Mouse (Mus musculus) forebrain, postnatal 0 days (tissue): ENCODE results near the gene Rps6ka1. TPM values are rescaled to one million over a fixed set of nuclear protein-coding genes. Genes with fewer than 3 reads are reported as not detected.
"Not testable (repeated sequence)": the region's sequence is repeated elsewhere in the genome, so short reads cannot be mapped to it uniquely, and the experiment has no call there.

Source experiments
- ATAC-seq: fragments of 200-750 bp; cut with Nextera tagmentation; 2 replicates; pipeline ENCODE4 v1.8.0; 2017; ENCODE audit warnings: mild to moderate bottlenecking, moderate library complexity
- DNase-seq: peaks from one replicate; pipeline ENCODE4 v3.0.0-alpha.2; 2015
- H3K27ac ChIP-seq: fragments of 300-500 bp; sonication (generic); 2 replicates; pipeline ENCODE4 v1.5.1; 2014; ENCODE audit warnings: low read depth, mild to moderate bottlenecking, antibody characterized with exemption, low read length, moderate library complexity, mixed read lengths
- H3K27me3 ChIP-seq: fragments of 300-500 bp; sonication (generic); 2 replicates; pipeline ENCODE4 v1.6.1; 2014; ENCODE audit warnings: mild to moderate bottlenecking, low read length, mixed read lengths; ENCODE audit not compliant: insufficient read depth
- H3K36me3 ChIP-seq: fragments of 300-500 bp; sonication (generic); 2 replicates; pipeline ENCODE4 v1.6.1; 2014; ENCODE audit warnings: mild to moderate bottlenecking, moderate library complexity; ENCODE audit not compliant: insufficient read depth
- H3K4me1 ChIP-seq: fragments of 300-500 bp; sonication (generic); 2 replicates; pipeline ENCODE4 v1.6.1; 2014; ENCODE audit warnings: antibody characterized with exemption; ENCODE audit not compliant: insufficient read depth
- H3K4me2 ChIP-seq: fragments of 300-500 bp; sonication (generic); 2 replicates; pipeline ENCODE4 v1.6.1; 2014; ENCODE audit warnings: low read depth, mild to moderate bottlenecking, moderate library complexity
- H3K4me3 ChIP-seq: fragments of 300-500 bp; sonication (generic); 2 replicates; pipeline ENCODE4 v1.5.1; 2014; ENCODE audit warnings: low read depth, low read length, mixed read lengths
- H3K9ac ChIP-seq: fragments of 300-500 bp; sonication (generic); 2 replicates; pipeline ENCODE4 v1.6.1; 2014; ENCODE audit warnings: mild to moderate bottlenecking
- H3K9me3 ChIP-seq: fragments of 300-500 bp; sonication (generic); 2 replicates; pipeline ENCODE4 v1.6.1; 2016; ENCODE audit warnings: low read length
- CTCF ChIP-seq: sonication (generic); IDR thresholded peaks from 2 replicates; pipeline ENCODE4 v1.5.1; 2016; ENCODE audit warnings: antibody characterized with exemption, control low read depth, low read depth
- WGBS: fragments of 180-500 bp; shearing (Covaris S2); extraction: QIAGEN DNeasy Blood & Tissue Kit; methylation state at CpG from one replicate; pipeline ENCODE4 v1.1.7; 2014; 5-methylcytosine and 5-hydroxymethylcytosine counted together
- polyA plus RNA-seq: library from polyadenylated mRNA; unstranded; fragments of >200 nt; fragmentation: Nextera tagmentation; extraction: Ambion mirVana; gene quantifications from 2 replicates; pipeline ENCODE4 v1.2.1, GENCODE M21; 2015
- total RNA-seq: library from RNA; depleted of rRNA; stranded (reverse); fragments of >200 nt; gene quantifications from 2 replicates; pipeline ENCODE4 v1.2.3, GENCODE M21; 2014

Gene Rps6ka1
- total and polyA plus RNA-seq, 2 experiments from 2014 or later: 19.4 to 21.4 TPM

DNA sequence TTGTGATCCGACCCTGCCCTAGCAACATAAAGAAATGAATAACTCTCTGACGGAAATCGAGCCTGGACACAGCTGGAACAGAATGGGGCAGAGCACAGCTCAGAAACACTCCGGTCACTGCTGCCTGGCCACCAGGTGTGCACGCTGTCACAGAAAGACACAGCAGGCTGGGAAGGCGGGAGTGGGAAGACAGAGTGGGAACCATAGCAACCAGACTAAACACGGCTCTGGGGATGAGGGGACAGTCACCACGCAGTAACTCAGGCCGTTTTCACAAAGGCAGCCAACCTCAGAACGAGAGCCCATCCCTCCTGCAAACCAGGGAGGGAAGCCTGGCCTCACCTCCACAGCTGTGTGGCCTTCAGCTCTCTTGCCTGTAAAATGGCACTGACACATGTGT, 34.0 kb downstream of the Rps6ka1 start:
- H3K9me3 ChIP-seq: no peaks in the 10 kb centered on the region
- WGBS: 49% methylated on average over 10 of the region's 10 CpGs
- H3K27ac ChIP-seq: no peak overlapping the region
- no peak overlapping the region for H3K9ac ChIP-seq
- no peaks in the 10 kb centered on the region for H3K27me3 ChIP-seq
- no peaks in the 10 kb centered on the region for H3K4me1 ChIP-seq
- DNase-seq (no peak), ATAC-seq (0 out of 2 replicates have a peak, but pooled peaks have one; percentile 47)
- H3K4me2 ChIP-seq: no peak overlapping the region
- H3K36me3 ChIP-seq: peaks cover 5% of the 10 kb centered on the region; the same call in 1 of the 2 replicates
- H3K4me3 ChIP-seq: no peak overlapping the region
- no peak for TF ChIP-seq CTCF

DNA sequence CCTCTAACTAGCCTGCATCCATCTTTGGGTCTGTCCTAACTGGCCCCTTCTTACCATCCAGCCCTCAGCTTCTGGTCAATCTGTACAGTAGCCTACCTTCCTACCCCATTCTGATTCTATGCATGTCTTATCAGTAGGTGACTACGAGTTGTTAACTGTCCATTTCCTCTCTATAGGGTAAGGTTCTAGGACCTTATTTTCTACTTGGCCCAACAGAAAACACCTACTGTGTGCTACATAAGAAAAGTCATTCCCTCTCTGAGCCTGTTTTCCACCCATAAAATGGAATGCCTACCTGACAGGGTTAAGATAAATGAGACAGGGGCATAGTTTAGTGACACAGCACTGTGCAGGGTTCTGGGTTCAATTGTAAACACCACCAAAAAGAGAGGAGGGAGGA, 41.0 kb downstream of the Rps6ka1 start:
- H3K27ac ChIP-seq: no peak overlapping the region
- DNase-seq: no peak
- no peak overlapping the region for H3K4me2 ChIP-seq
- peaks cover 5% of the 10 kb centered on the region; the same call in 1 of the 2 replicates for H3K36me3 ChIP-seq
- ATAC-seq: no peak
- no peaks in the 10 kb centered on the region for H3K9me3 ChIP-seq
- H3K4me1 ChIP-seq: no peaks in the 10 kb centered on the region
- no peak for TF ChIP-seq CTCF
- no peak overlapping the region for H3K4me3 ChIP-seq
- H3K9ac ChIP-seq: no peak overlapping the region
- no peaks in the 10 kb centered on the region for H3K27me3 ChIP-seq
- 91% methylated on average over 1 of the region's 1 CpGs for WGBS

DNA sequence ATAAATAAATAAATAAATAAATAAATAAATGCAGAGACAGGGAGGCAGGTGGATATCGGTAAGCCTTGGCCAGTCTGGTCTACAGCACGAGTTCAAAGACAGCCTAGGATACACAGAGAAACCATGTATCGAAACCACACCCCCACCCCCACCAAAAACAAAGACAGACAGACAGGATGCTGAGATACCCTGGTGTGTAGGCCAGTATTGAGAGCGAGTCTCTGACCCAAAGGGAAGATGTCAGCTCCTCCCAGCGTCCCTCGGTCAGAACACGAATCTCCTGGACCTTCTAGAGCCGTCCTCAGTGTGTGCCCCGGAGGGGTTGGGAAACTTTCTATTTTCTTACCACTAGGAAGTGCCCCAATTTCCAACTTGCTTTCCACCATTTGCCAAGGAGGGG, 42.5 kb downstream of the Rps6ka1 start:
- DNase-seq (no peak), ATAC-seq (no peak)
- H3K27me3 ChIP-seq: no peaks in the 10 kb centered on the region
- H3K9ac ChIP-seq: no peak overlapping the region
- 93% methylated on average over 9 of the region's 9 CpGs for WGBS
- H3K4me1 ChIP-seq: no peaks in the 10 kb centered on the region
- H3K9me3 ChIP-seq: no peaks in the 10 kb centered on the region
- H3K27ac ChIP-seq: no peak overlapping the region
- no peaks in the 10 kb centered on the region for H3K36me3 ChIP-seq
- no peak for TF ChIP-seq CTCF
- H3K4me2 ChIP-seq: no peak overlapping the region
- no peak overlapping the region for H3K4me3 ChIP-seq

DNA sequence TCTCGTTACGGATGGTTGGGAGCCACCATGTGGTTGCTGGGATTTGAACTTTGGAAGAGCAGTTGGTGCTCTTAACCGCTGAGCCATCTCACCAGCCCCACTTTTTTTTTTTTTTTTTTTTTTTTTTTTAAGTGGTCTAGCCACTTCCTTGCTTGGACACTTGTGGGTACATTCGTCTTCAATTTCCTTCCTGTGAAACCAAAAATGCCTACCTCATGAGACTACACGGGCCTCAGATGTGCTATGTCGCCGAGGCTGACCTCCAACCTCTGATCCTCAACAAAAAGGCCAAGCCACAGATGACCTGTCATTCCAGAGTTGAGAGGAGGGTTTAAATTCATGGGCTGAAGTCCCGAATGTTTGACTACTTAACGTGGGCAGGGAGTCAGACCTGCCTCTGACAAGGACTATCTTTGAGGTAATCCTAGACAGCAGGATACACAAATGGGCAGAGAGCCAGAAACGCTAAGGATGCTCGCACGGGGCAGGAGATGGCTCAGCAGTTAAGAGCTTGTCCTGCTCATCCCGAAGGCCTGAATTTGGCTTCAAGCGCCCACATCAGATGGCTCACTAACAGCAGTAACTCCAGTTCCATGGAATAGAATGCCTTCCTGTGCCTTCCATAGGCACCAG, 43.3 kb downstream of the Rps6ka1 start:
- 85% methylated on average over 14 of the region's 14 CpGs for WGBS
- H3K27ac ChIP-seq: no peak overlapping the region
- H3K4me1 ChIP-seq: no peaks in the 10 kb centered on the region
- H3K4me2 ChIP-seq: no peak overlapping the region
- H3K9me3 ChIP-seq: no peaks in the 10 kb centered on the region
- H3K27me3 ChIP-seq: no peaks in the 10 kb centered on the region
- DNase-seq (no peak), ATAC-seq (no peak)
- H3K9ac ChIP-seq: no peak overlapping the region
- no peaks in the 10 kb centered on the region for H3K36me3 ChIP-seq
- H3K4me3 ChIP-seq: no peak overlapping the region
- no peak for TF ChIP-seq CTCF

DNA sequence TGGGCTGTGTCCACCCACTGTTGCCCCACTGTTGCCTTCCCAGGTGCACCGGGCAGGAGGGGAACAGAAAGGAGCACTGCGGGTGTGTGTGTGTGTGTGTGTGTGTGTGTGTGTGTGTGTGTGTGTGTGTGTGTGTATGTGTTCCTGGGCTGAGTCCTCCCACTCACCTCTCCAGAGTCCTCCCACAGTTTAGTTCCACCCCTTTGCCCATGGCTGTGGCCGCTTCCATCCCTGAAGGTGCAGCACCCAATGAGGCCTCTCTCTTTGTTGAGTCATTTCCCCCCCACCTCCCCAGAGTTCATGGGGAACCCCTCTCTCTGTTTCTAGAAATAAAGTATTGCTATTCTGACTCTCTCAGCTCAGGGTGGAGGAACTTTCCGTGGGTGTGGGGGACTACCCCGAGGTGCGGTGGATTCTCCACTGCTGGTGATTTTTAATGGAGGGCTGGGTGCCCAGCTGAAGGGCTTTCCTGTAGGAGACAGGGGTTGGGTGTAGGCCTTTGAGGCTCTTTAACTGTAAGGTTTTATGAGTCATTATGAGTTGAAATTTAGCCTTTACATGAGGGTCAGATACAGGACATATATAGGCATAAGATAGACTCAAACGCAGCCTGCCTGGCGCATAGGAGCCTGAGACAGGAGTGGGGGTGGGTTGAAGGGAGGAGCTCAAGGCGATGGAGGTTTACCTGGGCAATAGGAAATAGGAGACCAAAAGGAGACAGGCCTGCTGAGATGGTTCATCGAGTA, 44.4 kb downstream of the Rps6ka1 start:
- WGBS: 94% methylated on average over 10 of the region's 10 CpGs
- ATAC-seq: no peak
- Histone ChIP-seq H3K9ac (no peak overlapping the region), H3K9me3 (no peaks in the 10 kb centered on the region), H3K4me2 (no peak overlapping the region), H3K4me3 (no peak overlapping the region), H3K27me3 (no peaks in the 10 kb centered on the region), H3K36me3 (no peaks in the 10 kb centered on the region), H3K27ac (no peak overlapping the region), H3K4me1 (no peaks in the 10 kb centered on the region)
- no peak for TF ChIP-seq CTCF
- DNase-seq: no peak

DNA sequence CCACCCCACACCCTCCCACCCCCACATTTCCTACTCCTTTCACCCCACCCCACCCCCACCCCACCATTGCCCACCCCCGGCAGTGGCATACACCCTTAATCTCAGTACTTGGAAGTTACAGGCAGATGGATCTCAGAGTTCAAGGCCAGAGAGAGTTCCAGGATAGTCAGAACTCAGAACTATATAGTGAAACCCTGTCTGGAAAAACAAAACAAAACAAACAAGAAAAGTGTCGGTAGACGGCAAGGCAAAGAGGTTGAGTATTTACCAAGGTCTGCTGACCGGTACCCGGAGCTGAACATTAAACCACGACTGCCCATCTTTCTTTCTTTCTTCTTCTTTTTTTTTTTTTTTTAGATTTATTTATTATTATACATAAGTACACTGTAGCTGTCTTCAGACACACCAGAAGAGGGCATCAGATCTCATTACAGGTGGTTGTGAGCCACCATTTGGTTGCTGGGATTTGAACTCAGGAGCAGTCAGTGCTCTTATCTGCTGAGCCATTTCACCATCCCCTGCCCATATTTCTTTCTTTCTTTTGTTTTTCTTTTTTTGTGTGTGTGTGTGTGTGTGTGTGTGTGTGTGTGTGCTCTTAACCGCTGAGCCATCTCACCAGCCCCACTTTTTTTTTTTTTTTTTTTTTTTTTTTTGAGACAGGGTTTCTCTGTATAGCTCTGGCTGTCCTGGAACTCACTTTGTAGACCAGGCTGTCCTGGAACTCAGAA, 45.7 kb downstream of the Rps6ka1 start:
- not testable (repeated sequence) for H3K27ac ChIP-seq, ATAC-seq, H3K36me3 ChIP-seq, H3K4me3 ChIP-seq, DNase-seq, H3K9ac ChIP-seq, H3K4me2 ChIP-seq, H3K9me3 ChIP-seq, H3K27me3 ChIP-seq, H3K4me1 ChIP-seq
- 91% methylated on average over 7 of the region's 7 CpGs for WGBS

- Histone ChIP-seq H3K4me1 (no peaks in the 10 kb centered on the region), H3K4me2 (no peak overlapping the region), H3K27me3 (no peaks in the 10 kb centered on the region), H3K4me3 (no peak overlapping the region), H3K9ac (no peak overlapping the region), H3K9me3 (no peaks in the 10 kb centered on the region), H3K36me3 (no peaks in the 10 kb centered on the region), H3K27ac (no peak overlapping the region)
- 48% methylated on average over 9 of the region's 9 CpGs for WGBS
- TF ChIP-seq CTCF: no peak
- ATAC-seq (no peak), DNase-seq (no peak)
These were observed 46.6 kb downstream of the Rps6ka1 start for GRCm38 (mm10) chr4:133841035-133841434.
